Mouse (Mus musculus): ENCODE results near the gene Klf13. TPM values are rescaled to one million over a fixed set of nuclear protein-coding genes. Genes with fewer than 3 reads are reported as not detected.

The Klf13 gene
- total and polyA plus RNA-seq, 3 experiments: 21.6 to 54.6 (median 50.0) TPM

GRCm38 (mm10) chr7:63871698-63872097, 67.0 kb downstream of the Klf13 start:
- Histone ChIP-seq H3K27ac (no peak overlapping the region), H3K79me2 (replicated peaks; ENCODE audit: control insufficient read depth, insufficient read depth, low read length) (no peaks in the 10 kb centered on the region), H3K4me3 (no peak overlapping the region), H3K4me1 (ENCODE audit: control insufficient read depth, insufficient read depth, low read length) (peaks cover 8% of the 10 kb centered on the region), H3K27me3 (ENCODE audit: control insufficient read depth, insufficient read depth, low read length) (no peaks in the 10 kb centered on the region), H3K36me3 (ENCODE audit: control insufficient read depth, insufficient read depth, low read length) (no peaks in the 10 kb centered on the region), H3K9ac (ENCODE audit: low read depth, low read length) (no peak overlapping the region)
- intact Hi-C loops (cut with DNase I): no loop called here
- DNase-seq: no peak
- 79% methylated on average over 6 of the region's 6 CpGs for WGBS
- TF ChIP-seq EP300 (IDR thresholded peaks at IDR 0.05; ENCODE audit: insufficient read depth, low read depth, low read length): no peak
- TF ChIP-seq CTCF (IDR thresholded peaks at IDR 0.05): no peak
- TF ChIP-seq POLR2A (IDR thresholded peaks at IDR 0.05; ENCODE audit: insufficient read depth, low read depth, low read length): no peak

- TF ChIP-seq POLR2A (IDR thresholded peaks at IDR 0.05; ENCODE audit: insufficient read depth, low read depth, low read length): no peak
- TF ChIP-seq EP300 (IDR thresholded peaks at IDR 0.05; ENCODE audit: insufficient read depth, low read depth, low read length): no peak
- no peak for TF ChIP-seq CTCF (IDR thresholded peaks at IDR 0.05)
- no peak overlapping the region for H3K27ac ChIP-seq
- H3K4me3 ChIP-seq: no peak overlapping the region
- no peaks in the 10 kb centered on the region for H3K36me3 ChIP-seq (ENCODE audit: control insufficient read depth, insufficient read depth, low read length)
- H3K9ac ChIP-seq (ENCODE audit: low read depth, low read length): no peak overlapping the region
- intact Hi-C loops (cut with DNase I): no loop called here
- 63% methylated on average over 6 of the region's 6 CpGs for WGBS
- no peaks in the 10 kb centered on the region for H3K4me1 ChIP-seq (ENCODE audit: control insufficient read depth, insufficient read depth, low read length)
- H3K27me3 ChIP-seq (ENCODE audit: control insufficient read depth, insufficient read depth, low read length): no peaks in the 10 kb centered on the region
- DNase-seq: no peak
- no peaks in the 10 kb centered on the region for H3K79me2 ChIP-seq (replicated peaks; ENCODE audit: control insufficient read depth, insufficient read depth, low read length)
Observed at GRCm38 (mm10) chr7:63868356-63868918, 70.3 kb downstream of the Klf13 start.

- Histone ChIP-seq H3K27me3 (ENCODE audit: control insufficient read depth, insufficient read depth, low read length) (no peaks in the 10 kb centered on the region), H3K4me3 (no peak overlapping the region), H3K4me1 (ENCODE audit: control insufficient read depth, insufficient read depth, low read length) (no peaks in the 10 kb centered on the region), H3K36me3 (ENCODE audit: control insufficient read depth, insufficient read depth, low read length) (no peaks in the 10 kb centered on the region), H3K79me2 (replicated peaks; ENCODE audit: control insufficient read depth, insufficient read depth, low read length) (no peaks in the 10 kb centered on the region), H3K27ac (no peak overlapping the region), H3K9ac (ENCODE audit: low read depth, low read length) (no peak overlapping the region)
- WGBS: 92% methylated on average over 4 of the region's 4 CpGs
- intact Hi-C loops (cut with DNase I): no loop called here
- DNase-seq: no peak
- TF ChIP-seq CTCF (IDR thresholded peaks at IDR 0.05) (no peak), POLR2A (IDR thresholded peaks at IDR 0.05; ENCODE audit: insufficient read depth, low read depth, low read length) (no peak), EP300 (IDR thresholded peaks at IDR 0.05; ENCODE audit: insufficient read depth, low read depth, low read length) (no peak)
Observed at GRCm38 (mm10) chr7:63865911-63866310, 72.8 kb downstream of the Klf13 start.

- no peak for DNase-seq
- Histone ChIP-seq H3K4me3 (no peak overlapping the region), H3K9ac (ENCODE audit: low read depth, low read length) (no peak overlapping the region), H3K36me3 (ENCODE audit: control insufficient read depth, insufficient read depth, low read length) (no peaks in the 10 kb centered on the region), H3K27ac (no peak overlapping the region), H3K27me3 (ENCODE audit: control insufficient read depth, insufficient read depth, low read length) (no peaks in the 10 kb centered on the region), H3K4me1 (ENCODE audit: control insufficient read depth, insufficient read depth, low read length) (peaks cover 4% of the 10 kb centered on the region), H3K79me2 (replicated peaks; ENCODE audit: control insufficient read depth, insufficient read depth, low read length) (no peaks in the 10 kb centered on the region)
- intact Hi-C loops (cut with DNase I): no loop called here
- TF ChIP-seq EP300 (IDR thresholded peaks at IDR 0.05; ENCODE audit: insufficient read depth, low read depth, low read length): no peak
- TF ChIP-seq CTCF (IDR thresholded peaks at IDR 0.05): no peak
- TF ChIP-seq POLR2A (IDR thresholded peaks at IDR 0.05; ENCODE audit: insufficient read depth, low read depth, low read length): no peak
- WGBS: 68% methylated on average over 1 of the region's 1 CpGs
Observed at GRCm38 (mm10) chr7:63863046-63863445, 75.7 kb downstream of the Klf13 start.

GRCm38 (mm10) chr7:63861123-63861522, 77.6 kb downstream of the Klf13 start:
- WGBS: 85% methylated on average over 6 of the region's 6 CpGs
- no peaks in the 10 kb centered on the region for H3K79me2 ChIP-seq (replicated peaks; ENCODE audit: control insufficient read depth, insufficient read depth, low read length)
- DNase-seq: no peak
- H3K36me3 ChIP-seq (ENCODE audit: control insufficient read depth, insufficient read depth, low read length): no peaks in the 10 kb centered on the region
- TF ChIP-seq EP300 (IDR thresholded peaks at IDR 0.05; ENCODE audit: insufficient read depth, low read depth, low read length) (no peak), POLR2A (IDR thresholded peaks at IDR 0.05; ENCODE audit: insufficient read depth, low read depth, low read length) (no peak), CTCF (IDR thresholded peaks at IDR 0.05) (no peak)
- no peaks in the 10 kb centered on the region for H3K27me3 ChIP-seq (ENCODE audit: control insufficient read depth, insufficient read depth, low read length)
- no peak overlapping the region for H3K4me3 ChIP-seq
- peaks cover 4% of the 10 kb centered on the region for H3K4me1 ChIP-seq (ENCODE audit: control insufficient read depth, insufficient read depth, low read length)
- intact Hi-C loops (cut with DNase I): no loop called here
- no peak overlapping the region for H3K9ac ChIP-seq (ENCODE audit: low read depth, low read length)
- H3K27ac ChIP-seq: no peak overlapping the region

- peak; percentile 93 to 95 for DNase-seq
- 8% methylated on average over 22 of the region's 22 CpGs for WGBS
- Histone ChIP-seq H3K27ac (peak overlapping the region; percentile 93), H3K4me3 (peak overlapping the region; percentile 56), H3K9ac (ENCODE audit: low read depth, low read length) (peak overlapping the region; percentile 90), H3K27me3 (ENCODE audit: control insufficient read depth, insufficient read depth, low read length) (no peaks in the 10 kb centered on the region), H3K36me3 (ENCODE audit: control insufficient read depth, insufficient read depth, low read length) (no peaks in the 10 kb centered on the region), H3K79me2 (replicated peaks; ENCODE audit: control insufficient read depth, insufficient read depth, low read length) (no peaks in the 10 kb centered on the region), H3K4me1 (ENCODE audit: control insufficient read depth, insufficient read depth, low read length) (peaks cover 6% of the 10 kb centered on the region)
- TF ChIP-seq EP300 (IDR thresholded peaks at IDR 0.05; ENCODE audit: insufficient read depth, low read depth, low read length) (no peak), POLR2A (IDR thresholded peaks at IDR 0.05; ENCODE audit: insufficient read depth, low read depth, low read length) (peak; percentile 96), CTCF (IDR thresholded peaks at IDR 0.05) (peak; percentile 23; the same call in 1 of the 2 replicates)
- intact Hi-C loops (cut with DNase I): loop anchor here (2.0 to 10.0 kb wide), 3 partner anchors 18 to 426 kb away; partner anchors contain the start of genes Mtmr10 and Trpm1
Observed at GRCm38 (mm10) chr7:63858571-63859152, 80.1 kb downstream of the Klf13 start.
